12 mouse cellular contexts compared by ENCODE assay signal in the genomic region with DNA sequence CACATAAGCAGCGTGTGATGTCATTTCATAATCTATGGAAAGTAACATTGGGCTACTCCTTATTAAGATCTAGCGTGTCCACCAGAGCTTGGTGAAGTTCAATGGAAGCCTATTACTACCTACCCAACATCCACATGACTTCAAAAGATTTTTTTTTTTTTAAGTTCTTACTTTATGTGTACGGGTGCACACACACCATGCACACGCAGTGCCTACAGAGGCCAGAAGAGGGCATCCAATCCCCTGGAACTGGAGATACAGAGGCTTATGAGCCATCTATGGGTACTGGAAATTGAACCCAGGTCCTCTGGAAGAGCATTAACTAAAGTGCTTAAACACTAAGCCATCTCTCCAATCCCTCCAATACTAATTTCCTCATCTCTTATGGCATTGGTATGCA. TPM values are rescaled to one million over a fixed set of nuclear protein-coding genes. Genes with fewer than 3 reads are reported as not detected.
DNase-seq lines count a peak whose midpoint lies in the region; ATAC-seq and TF ChIP-seq lines count a peak whose summit lies in the region.
"Had no signal": no experiment of that assay in that cellular context is flagged by ENCODE, and none has a peak within 500 bp of the region (broad histone marks: within the 10 kb centered on the region; RNA-seq: fewer than 3 reads in every experiment).

No protein-coding gene starts in this region.

- no peak overlapping the region for H3K27ac ChIP-seq in intestine, postnatal 0 days (ENCODE audit: low read depth, low read length)
- H3K27ac ChIP-seq in intestine, embryonic 16.5 days (ENCODE audit: low read length) = no peak overlapping the region
- H3K27ac ChIP-seq: hindbrain, embryonic 12.5 days had no signal

- WGBS in intestine, postnatal 0 days = 86% methylated on average over 4 of the region's 4 CpGs
- 88% methylated on average over 4 of the region's 4 CpGs for WGBS in intestine, embryonic 16.5 days

- H3K9ac ChIP-seq in intestine, postnatal 0 days (ENCODE audit: low read depth, low read length) = no peak overlapping the region
- H3K9ac ChIP-seq in intestine, embryonic 16.5 days (ENCODE audit: low read depth, low read length) = no peak overlapping the region
- H3K9ac ChIP-seq: heart, embryonic 12.5 days; hindbrain, embryonic 12.5 days had no signal

- DNase-seq in spleen, postnatal 10 days (ENCODE audit: low spot score in 2 of 2) = peak; percentile 22 to 60
- DNase-seq in spleen, postnatal 36 days (ENCODE audit: low spot score in 2 of 2) = no peak
- DNase-seq in R1 (ENCODE audit: low read depth, low spot score) = peak; percentile 71
- DNase-seq in thymus, postnatal 4 days = peak; percentile 45
- no peak for DNase-seq in gastrocnemius, postnatal 25 days
- DNase-seq: adrenal gland, postnatal 25 days; cerebellum, adult 18-20 months; right cerebral cortex, postnatal 25 days had no signal

- H3K9me3 ChIP-seq in intestine, postnatal 0 days (ENCODE audit: control insufficient read depth) = no peaks in the 10 kb centered on the region
- H3K9me3 ChIP-seq in intestine, embryonic 16.5 days (ENCODE audit: control insufficient read depth, low read length) = no peaks in the 10 kb centered on the region
- H3K9me3 ChIP-seq: heart, embryonic 12.5 days; hindbrain, embryonic 12.5 days had no signal

- TF ChIP-seq CTCF in intestine, postnatal 0 days (IDR thresholded peaks at IDR 0.05; ENCODE audit: low read depth) = peak; percentile 61

- no peak for ATAC-seq in intestine, postnatal 0 days
- ATAC-seq in intestine, embryonic 16.5 days = no peak

- no peak overlapping the region for H3K4me2 ChIP-seq in intestine, postnatal 0 days (replicated peaks; ENCODE audit: low read depth)
- no peak overlapping the region for H3K4me2 ChIP-seq in intestine, embryonic 16.5 days (ENCODE audit: low read depth, low read length)
- H3K4me2 ChIP-seq: heart, embryonic 12.5 days; hindbrain, embryonic 12.5 days had no signal

- no peak overlapping the region for H3K4me3 ChIP-seq in intestine, postnatal 0 days (ENCODE audit: low read depth, low read length)
- H3K4me3 ChIP-seq in intestine, embryonic 16.5 days (ENCODE audit: low read length) = no peak overlapping the region
- H3K4me3 ChIP-seq: heart, embryonic 12.5 days; hindbrain, embryonic 12.5 days had no signal

- no peaks in the 10 kb centered on the region for H3K27me3 ChIP-seq in intestine, postnatal 0 days (replicated peaks; ENCODE audit: control insufficient read depth, insufficient read depth, low read length)
- H3K27me3 ChIP-seq in intestine, embryonic 16.5 days (replicated peaks; ENCODE audit: control insufficient read depth, insufficient read depth, low read length) = no peaks in the 10 kb centered on the region
- H3K27me3 ChIP-seq: heart, embryonic 12.5 days; hindbrain, embryonic 12.5 days had no signal

- no peaks in the 10 kb centered on the region for H3K4me1 ChIP-seq in intestine, postnatal 0 days (replicated peaks; ENCODE audit: control insufficient read depth, insufficient read depth, low read length)
- peaks cover 11% of the 10 kb centered on the region for H3K4me1 ChIP-seq in intestine, embryonic 16.5 days (ENCODE audit: control insufficient read depth, insufficient read depth, low read length)
- H3K4me1 ChIP-seq: hindbrain, embryonic 12.5 days had no signal

- no peaks in the 10 kb centered on the region for H3K36me3 ChIP-seq in intestine, postnatal 0 days (ENCODE audit: control insufficient read depth, insufficient read depth)
- H3K36me3 ChIP-seq in intestine, embryonic 16.5 days (ENCODE audit: control insufficient read depth, insufficient read depth, low read length) = no peaks in the 10 kb centered on the region
- H3K36me3 ChIP-seq: heart, embryonic 12.5 days; hindbrain, embryonic 12.5 days had no signal

RNA-seq across cellular contexts. Expression of gene Pcolce2, which starts 38.0 kb away (rescaled TPM):
- polyA plus RNA-seq in intestine, postnatal 0 days (2015; fragmentation: Nextera tagmentation; extraction: Ambion mirVana) = 0.16 and 0.43 TPM in 2 replicates
- polyA plus RNA-seq in intestine, embryonic 16.5 days (2015; fragmentation: Nextera tagmentation; extraction: Ambion mirVana) = 0.40 and 0.89 TPM in 2 replicates
- 10 to 100 TPM in 1 of 2 experiments, 1 to 10 TPM in 1; 3.4 to 10.3 TPM for total RNA-seq in gastrocnemius, postnatal 25 days (2021)

RNA-seq across cellular contexts. Expression of gene Paqr9, which starts 39.9 kb away (rescaled TPM):
- 22.1 and 23.2 TPM in 2 replicates for polyA plus RNA-seq in intestine, postnatal 0 days (2015; fragmentation: Nextera tagmentation; extraction: Ambion mirVana)
- polyA plus RNA-seq in intestine, embryonic 16.5 days (2015; fragmentation: Nextera tagmentation; extraction: Ambion mirVana) = 0.67 and 0.87 TPM in 2 replicates
- 1 to 10 TPM; 4.8 to 5.0 TPM for total RNA-seq in gastrocnemius, postnatal 25 days (2021)

Comparison
In these comparisons a context has a peak if more than half of its experiments do, and no peak if none do; other contexts are left out.
1. DNase-seq: peak in spleen, postnatal 10 days (2 of 2), R1 (single experiment) and thymus, postnatal 4 days (single experiment); none in spleen, postnatal 36 days (0 of 2) and gastrocnemius, postnatal 25 days (single experiment).
2. RNA of gene Paqr9, which starts 39.9 kb away (polyA plus RNA-seq): 22.1 to 23.2 TPM in intestine, postnatal 0 days; 0.67 to 0.87 TPM in intestine, embryonic 16.5 days; every median in the first group is over 10 times any median in the second.